Mouse (Mus musculus): Measurements from ENCODE around the gene Abca7. TPM values are rescaled to one million over a fixed set of nuclear protein-coding genes. Genes with fewer than 3 reads are reported as not detected.

The Abca7 gene
- polyA plus RNA-seq, 1 experiment from 2014 or later: 4.1 TPM

DNA sequence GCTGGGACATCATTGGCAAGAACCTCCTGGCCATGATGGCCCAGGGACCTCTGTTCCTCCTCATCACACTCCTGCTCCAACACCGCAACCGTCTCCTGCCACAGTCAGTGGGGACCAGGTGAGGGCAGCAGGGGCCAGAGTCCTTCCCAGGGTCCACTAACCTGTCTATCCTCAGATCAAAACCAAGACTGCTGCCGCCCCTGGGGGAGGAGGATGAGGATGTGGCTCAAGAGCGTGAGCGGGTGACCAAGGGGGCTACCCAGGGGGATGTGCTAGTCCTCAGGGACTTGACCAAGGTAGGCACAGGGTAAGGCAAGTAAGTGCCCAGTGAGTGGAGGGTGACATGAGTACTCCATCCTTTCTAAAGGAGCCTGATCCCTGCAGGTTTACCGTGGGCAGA lies 15.4 kb downstream of the Abca7 start:
- 86% methylated on average over 6 of the region's 6 CpGs for WGBS
- Histone ChIP-seq H3K4me2 (ENCODE audit: low read length) (no peak overlapping the region), H3K4me3 (replicated peaks; ENCODE audit: low read depth, low read length) (no peak overlapping the region), H3K9ac (replicated peaks; ENCODE audit: low read length) (no peak overlapping the region), H3K36me3 (ENCODE audit: control insufficient read depth, insufficient read depth, low read length) (peaks cover 21% of the 10 kb centered on the region), H3K27me3 (ENCODE audit: control insufficient read depth, insufficient read depth, low read length) (peaks cover 30% of the 10 kb centered on the region), H3K4me1 (ENCODE audit: control insufficient read depth, insufficient read depth, low read length) (no peaks in the 10 kb centered on the region), H3K9me3 (ENCODE audit: control insufficient read depth, low read length) (peaks cover 20% of the 10 kb centered on the region), H3K27ac (replicated peaks; ENCODE audit: low read depth, low read length) (no peak overlapping the region)
- ATAC-seq (ENCODE audit: low FRiP score, low TSS enrichment): no peak
- no peak for DNase-seq

DNA sequence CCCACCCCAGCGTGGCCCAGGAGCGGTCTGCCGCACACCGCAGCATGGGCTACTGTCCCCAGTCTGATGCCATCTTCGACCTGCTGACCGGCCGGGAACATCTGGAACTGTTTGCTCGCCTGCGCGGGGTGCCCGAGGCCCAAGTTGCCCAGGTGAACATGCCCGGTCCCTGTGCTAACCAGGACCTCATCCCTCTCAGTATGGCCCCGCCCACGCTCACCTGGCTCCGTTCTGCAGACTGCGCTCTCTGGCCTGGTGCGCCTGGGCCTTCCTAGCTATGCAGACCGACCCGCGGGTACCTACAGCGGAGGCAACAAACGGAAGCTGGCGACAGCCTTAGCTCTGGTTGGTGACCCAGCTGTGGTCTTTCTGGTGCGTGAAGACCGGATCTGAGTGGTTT lies 17.3 kb downstream of the Abca7 start:
- ATAC-seq (ENCODE audit: low FRiP score, low TSS enrichment) (no peak), DNase-seq (no peak)
- H3K27me3 ChIP-seq (ENCODE audit: control insufficient read depth, insufficient read depth, low read length): peaks cover 30% of the 10 kb centered on the region
- H3K4me3 ChIP-seq (replicated peaks; ENCODE audit: low read depth, low read length): no peak overlapping the region
- H3K4me1 ChIP-seq (ENCODE audit: control insufficient read depth, insufficient read depth, low read length): no peaks in the 10 kb centered on the region
- no peak overlapping the region for H3K27ac ChIP-seq (replicated peaks; ENCODE audit: low read depth, low read length)
- no peak overlapping the region for H3K4me2 ChIP-seq (ENCODE audit: low read length)
- H3K36me3 ChIP-seq (ENCODE audit: control insufficient read depth, insufficient read depth, low read length): peaks cover 18% of the 10 kb centered on the region
- 32% methylated on average over 25 of the region's 25 CpGs for WGBS
- H3K9ac ChIP-seq (replicated peaks; ENCODE audit: low read length): no peak overlapping the region
- peaks cover 20% of the 10 kb centered on the region for H3K9me3 ChIP-seq (ENCODE audit: control insufficient read depth, low read length)

DNA sequence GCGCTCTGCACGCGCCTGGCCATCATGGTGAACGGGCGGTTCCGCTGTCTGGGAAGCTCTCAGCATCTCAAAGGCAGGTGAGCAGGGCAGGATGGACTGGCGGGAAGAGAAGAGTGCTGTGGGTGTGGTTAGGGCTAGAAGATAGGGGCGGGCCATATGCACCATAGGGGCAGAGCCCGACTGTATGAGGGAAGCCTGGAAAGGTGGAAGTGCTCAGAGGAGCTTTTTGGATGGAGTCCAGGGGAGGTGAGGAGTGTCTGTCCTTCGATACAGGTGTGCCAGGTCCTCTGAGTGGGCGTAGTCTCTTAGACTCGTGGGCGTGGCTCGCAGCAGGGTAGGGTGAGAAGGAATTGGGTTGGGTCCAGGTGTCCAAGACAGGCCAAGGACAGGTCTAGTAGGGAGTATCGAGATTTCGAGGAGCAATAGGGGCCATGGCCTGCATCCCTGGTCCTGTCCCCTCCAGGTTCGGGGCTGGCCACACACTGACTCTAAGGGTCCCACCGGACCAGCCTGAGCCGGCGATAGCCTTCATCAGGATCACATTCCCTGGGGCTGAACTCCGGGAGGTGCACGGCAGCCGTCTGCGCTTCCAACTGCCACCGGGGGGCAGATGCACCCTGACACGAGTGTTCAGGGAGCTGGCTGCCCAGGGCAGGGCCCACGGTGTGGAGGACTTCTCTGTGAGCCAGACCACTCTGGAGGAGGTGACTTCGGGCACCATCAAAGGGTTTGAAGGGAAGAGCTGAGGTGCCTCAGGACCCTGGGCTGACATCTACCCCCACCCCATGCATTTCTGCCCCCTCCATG lies 18.4 kb downstream of the Abca7 start:
- ATAC-seq (ENCODE audit: low FRiP score, low TSS enrichment) (no peak), DNase-seq (no peak)
- 21% methylated on average over 28 of the region's 28 CpGs for WGBS
- H3K9me3 ChIP-seq (ENCODE audit: control insufficient read depth, low read length): peaks cover 19% of the 10 kb centered on the region
- 0 out of 2 replicates have a peak, but pooled peaks cover 2% of the 10 kb centered on the region for H3K4me1 ChIP-seq (ENCODE audit: control insufficient read depth, insufficient read depth, low read length)
- no peak overlapping the region for H3K27ac ChIP-seq (replicated peaks; ENCODE audit: low read depth, low read length)
- H3K36me3 ChIP-seq (ENCODE audit: control insufficient read depth, insufficient read depth, low read length): peaks cover 11% of the 10 kb centered on the region
- no peak overlapping the region for H3K4me2 ChIP-seq (ENCODE audit: low read length)
- no peak overlapping the region for H3K9ac ChIP-seq (replicated peaks; ENCODE audit: low read length)
- no peak overlapping the region for H3K4me3 ChIP-seq (replicated peaks; ENCODE audit: low read depth, low read length)
- peaks cover 38% of the 10 kb centered on the region for H3K27me3 ChIP-seq (ENCODE audit: control insufficient read depth, insufficient read depth, low read length)

DNA sequence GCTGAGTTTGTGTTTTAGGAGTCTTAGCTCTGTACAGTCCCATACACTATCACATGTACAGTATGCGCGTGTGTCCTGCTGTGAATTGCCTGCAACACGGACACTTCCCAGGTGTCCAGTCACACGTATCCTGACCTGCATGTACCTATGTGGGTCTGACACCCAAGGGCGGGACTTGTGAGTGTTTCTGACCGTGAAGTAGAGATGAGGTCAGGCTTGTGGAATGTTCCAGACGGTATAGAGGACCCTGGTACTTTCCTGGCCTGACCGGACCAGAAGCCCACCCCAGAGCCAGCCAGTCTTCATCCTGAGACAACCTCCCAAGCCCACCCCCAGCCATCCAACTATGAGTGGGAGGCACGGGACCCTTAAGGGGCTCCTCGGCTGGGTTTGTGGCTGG lies 19.3 kb downstream of the Abca7 start:
- H3K36me3 ChIP-seq (ENCODE audit: control insufficient read depth, insufficient read depth, low read length): peaks cover 9% of the 10 kb centered on the region; the same call in 1 of the 2 replicates
- DNase-seq (no peak), ATAC-seq (ENCODE audit: low FRiP score, low TSS enrichment) (no peak)
- H3K27me3 ChIP-seq (ENCODE audit: control insufficient read depth, insufficient read depth, low read length): peaks cover 40% of the 10 kb centered on the region
- H3K4me3 ChIP-seq (replicated peaks; ENCODE audit: low read depth, low read length): no peak overlapping the region
- no peak overlapping the region for H3K4me2 ChIP-seq (ENCODE audit: low read length)
- no peak overlapping the region for H3K27ac ChIP-seq (replicated peaks; ENCODE audit: low read depth, low read length)
- H3K4me1 ChIP-seq (ENCODE audit: control insufficient read depth, insufficient read depth, low read length): 0 out of 2 replicates have a peak, but pooled peaks cover 2% of the 10 kb centered on the region
- no peak overlapping the region for H3K9ac ChIP-seq (replicated peaks; ENCODE audit: low read length)
- peaks cover 10% of the 10 kb centered on the region for H3K9me3 ChIP-seq (ENCODE audit: control insufficient read depth, low read length)
- WGBS: 84% methylated on average over 10 of the region's 10 CpGs

DNA sequence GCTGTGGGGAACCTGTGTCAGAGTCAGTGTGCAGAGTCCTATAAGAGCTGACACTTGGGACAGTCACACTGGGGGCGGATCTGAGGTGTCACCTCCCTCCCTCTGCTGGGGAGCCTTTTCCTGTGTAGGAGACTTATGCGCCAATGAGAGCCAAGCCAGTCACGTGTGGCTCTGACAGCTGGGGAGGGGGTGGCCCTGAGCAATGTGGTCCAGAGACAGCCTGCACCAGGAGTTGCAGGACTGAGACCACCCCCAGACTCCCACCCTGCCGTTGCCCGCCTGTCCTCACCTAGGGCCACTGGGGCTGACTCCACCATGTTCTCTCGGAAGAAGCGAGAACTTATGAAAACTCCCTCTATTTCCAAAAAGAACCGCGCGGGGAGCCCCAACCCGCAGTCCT lies 20.2 kb downstream of the Abca7 start, which contains the start of gene Arhgap45:
Arhgap45 (plus strand) TSS at position 143 of the 400 bp plus-strand sequence.
- WGBS: 69% methylated on average over 11 of the region's 11 CpGs
- H3K4me1 ChIP-seq (ENCODE audit: control insufficient read depth, insufficient read depth, low read length): 0 out of 2 replicates have a peak, but pooled peaks cover 2% of the 10 kb centered on the region
- ATAC-seq (ENCODE audit: low FRiP score, low TSS enrichment): no peak
- H3K27ac ChIP-seq (replicated peaks; ENCODE audit: low read depth, low read length): no peak within 1 kb of the TSS
- H3K9ac ChIP-seq (replicated peaks; ENCODE audit: low read length): no peak within 1 kb of the TSS
- no peak within 1 kb of the TSS for H3K4me2 ChIP-seq (ENCODE audit: low read length)
- peaks cover 1% of the 10 kb centered on the region; the same call in 1 of the 2 replicates for H3K36me3 ChIP-seq (ENCODE audit: control insufficient read depth, insufficient read depth, low read length)
- no peak within 1 kb of the TSS for H3K4me3 ChIP-seq (replicated peaks; ENCODE audit: low read depth, low read length)
- no peak for DNase-seq
- H3K9me3 ChIP-seq (ENCODE audit: control insufficient read depth, low read length): 0 out of 2 replicates have a peak, but pooled peaks cover under 1% of the 10 kb centered on the region
- H3K27me3 ChIP-seq (ENCODE audit: control insufficient read depth, insufficient read depth, low read length): peaks cover 40% of the 10 kb centered on the region

DNA sequence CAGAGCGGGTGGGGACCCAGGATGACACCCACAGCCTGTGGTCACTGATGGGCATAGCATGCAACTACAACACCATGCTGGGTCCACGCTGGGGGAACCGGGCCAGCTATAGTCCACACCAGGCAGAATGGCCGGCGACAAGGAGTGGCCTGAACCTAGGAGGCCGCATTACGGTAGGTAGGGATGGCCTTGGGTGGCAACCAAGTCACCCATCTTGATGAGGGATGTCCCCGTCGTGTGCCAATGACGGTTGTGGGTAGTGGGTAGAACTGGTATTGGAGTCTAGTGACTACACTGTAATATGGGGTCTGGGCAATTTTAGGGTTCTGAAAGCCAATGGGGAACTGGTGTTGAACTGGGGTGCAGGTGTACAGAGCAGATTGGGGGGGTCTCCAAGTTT lies 20.6 kb downstream of the Abca7 start:
- Histone ChIP-seq H3K4me1 (ENCODE audit: control insufficient read depth, insufficient read depth, low read length) (0 out of 2 replicates have a peak, but pooled peaks cover 2% of the 10 kb centered on the region), H3K27me3 (ENCODE audit: control insufficient read depth, insufficient read depth, low read length) (peaks cover 40% of the 10 kb centered on the region), H3K4me2 (ENCODE audit: low read length) (no peak overlapping the region), H3K4me3 (replicated peaks; ENCODE audit: low read depth, low read length) (no peak overlapping the region), H3K36me3 (ENCODE audit: control insufficient read depth, insufficient read depth, low read length) (no peaks in the 10 kb centered on the region), H3K9me3 (ENCODE audit: control insufficient read depth, low read length) (no peaks in the 10 kb centered on the region), H3K9ac (replicated peaks; ENCODE audit: low read length) (no peak overlapping the region), H3K27ac (replicated peaks; ENCODE audit: low read depth, low read length) (no peak overlapping the region)
- 89% methylated on average over 10 of the region's 10 CpGs for WGBS
- no peak for DNase-seq
- ATAC-seq (ENCODE audit: low FRiP score, low TSS enrichment): no peak

DNA sequence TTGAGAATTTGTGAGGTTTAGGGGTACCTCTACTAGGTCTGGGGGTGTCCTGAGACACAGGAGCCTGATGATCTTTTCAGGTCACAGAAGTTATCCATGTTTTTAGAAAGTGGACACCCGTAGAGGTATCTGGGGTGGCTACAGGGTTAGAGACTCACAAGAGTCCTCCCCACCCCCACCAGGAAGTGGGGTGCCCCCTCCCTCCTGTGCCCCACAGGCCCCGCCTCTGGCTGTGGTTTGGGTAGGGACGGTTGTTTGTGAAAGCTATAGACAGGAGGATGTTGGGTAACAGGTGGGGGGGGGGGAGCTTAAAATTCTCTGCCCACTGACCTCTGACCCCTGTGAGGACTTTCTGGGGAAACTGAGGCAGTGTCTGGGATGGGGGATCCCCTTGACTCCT lies 21.1 kb downstream of the Abca7 start:
- H3K27ac ChIP-seq (replicated peaks; ENCODE audit: low read depth, low read length): no peak overlapping the region
- H3K9ac ChIP-seq (replicated peaks; ENCODE audit: low read length): no peak overlapping the region
- 77% methylated on average over 3 of the region's 3 CpGs for WGBS
- H3K9me3 ChIP-seq (ENCODE audit: control insufficient read depth, low read length): no peaks in the 10 kb centered on the region
- H3K4me2 ChIP-seq (ENCODE audit: low read length): no peak overlapping the region
- peaks cover 36% of the 10 kb centered on the region for H3K27me3 ChIP-seq (ENCODE audit: control insufficient read depth, insufficient read depth, low read length)
- no peaks in the 10 kb centered on the region for H3K36me3 ChIP-seq (ENCODE audit: control insufficient read depth, insufficient read depth, low read length)
- DNase-seq (no peak), ATAC-seq (ENCODE audit: low FRiP score, low TSS enrichment) (no peak)
- H3K4me1 ChIP-seq (ENCODE audit: control insufficient read depth, insufficient read depth, low read length): 0 out of 2 replicates have a peak, but pooled peaks cover 2% of the 10 kb centered on the region
- H3K4me3 ChIP-seq (replicated peaks; ENCODE audit: low read depth, low read length): no peak overlapping the region

DNA sequence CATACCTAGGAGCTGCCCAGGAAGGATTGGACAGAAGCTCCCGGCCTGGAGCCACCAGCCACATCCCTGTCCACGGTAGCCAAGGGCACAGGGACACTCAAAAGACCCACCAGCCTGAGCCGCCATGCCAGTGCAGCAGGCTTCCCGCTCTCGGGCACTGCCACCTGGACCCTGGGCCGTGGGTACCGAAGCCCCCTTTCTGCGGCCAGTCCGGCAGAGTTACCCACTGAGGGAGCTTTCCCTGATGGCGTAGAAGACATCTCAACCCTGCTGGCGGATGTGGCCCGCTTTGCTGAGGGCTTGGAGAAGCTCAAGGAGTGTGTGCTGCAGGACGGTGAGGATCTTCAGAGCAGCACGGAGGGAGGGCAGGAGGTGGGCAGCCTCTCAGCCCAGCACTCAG lies 21.5 kb downstream of the Abca7 start:
- Histone ChIP-seq H3K36me3 (ENCODE audit: control insufficient read depth, insufficient read depth, low read length) (no peaks in the 10 kb centered on the region), H3K4me3 (replicated peaks; ENCODE audit: low read depth, low read length) (no peak overlapping the region), H3K4me2 (ENCODE audit: low read length) (no peak overlapping the region), H3K9ac (replicated peaks; ENCODE audit: low read length) (no peak overlapping the region), H3K9me3 (ENCODE audit: control insufficient read depth, low read length) (no peaks in the 10 kb centered on the region), H3K27ac (replicated peaks; ENCODE audit: low read depth, low read length) (no peak overlapping the region), H3K27me3 (ENCODE audit: control insufficient read depth, insufficient read depth, low read length) (peaks cover 35% of the 10 kb centered on the region), H3K4me1 (ENCODE audit: control insufficient read depth, insufficient read depth, low read length) (0 out of 2 replicates have a peak, but pooled peaks cover 2% of the 10 kb centered on the region)
- ATAC-seq (ENCODE audit: low FRiP score, low TSS enrichment): no peak
- no peak for DNase-seq
- WGBS: 83% methylated on average over 14 of the region's 14 CpGs
